Mouse (Mus musculus) cerebellum, postnatal 4 days (tissue): ENCODE measurements around the gene Dhrs13.
A peak's percentile ranks its signal among the peaks of the same experiment; 100 is the strongest.

ENCODE experiments used
- DNase-seq, 2 experiments: peaks; one replicate each; pipeline ENCODE4 v3.0.0; 2022; ENCODE audit warnings: low spot score in 2 of 2, mixed read lengths in 1 of 2

Gene Dhrs13

DNA sequence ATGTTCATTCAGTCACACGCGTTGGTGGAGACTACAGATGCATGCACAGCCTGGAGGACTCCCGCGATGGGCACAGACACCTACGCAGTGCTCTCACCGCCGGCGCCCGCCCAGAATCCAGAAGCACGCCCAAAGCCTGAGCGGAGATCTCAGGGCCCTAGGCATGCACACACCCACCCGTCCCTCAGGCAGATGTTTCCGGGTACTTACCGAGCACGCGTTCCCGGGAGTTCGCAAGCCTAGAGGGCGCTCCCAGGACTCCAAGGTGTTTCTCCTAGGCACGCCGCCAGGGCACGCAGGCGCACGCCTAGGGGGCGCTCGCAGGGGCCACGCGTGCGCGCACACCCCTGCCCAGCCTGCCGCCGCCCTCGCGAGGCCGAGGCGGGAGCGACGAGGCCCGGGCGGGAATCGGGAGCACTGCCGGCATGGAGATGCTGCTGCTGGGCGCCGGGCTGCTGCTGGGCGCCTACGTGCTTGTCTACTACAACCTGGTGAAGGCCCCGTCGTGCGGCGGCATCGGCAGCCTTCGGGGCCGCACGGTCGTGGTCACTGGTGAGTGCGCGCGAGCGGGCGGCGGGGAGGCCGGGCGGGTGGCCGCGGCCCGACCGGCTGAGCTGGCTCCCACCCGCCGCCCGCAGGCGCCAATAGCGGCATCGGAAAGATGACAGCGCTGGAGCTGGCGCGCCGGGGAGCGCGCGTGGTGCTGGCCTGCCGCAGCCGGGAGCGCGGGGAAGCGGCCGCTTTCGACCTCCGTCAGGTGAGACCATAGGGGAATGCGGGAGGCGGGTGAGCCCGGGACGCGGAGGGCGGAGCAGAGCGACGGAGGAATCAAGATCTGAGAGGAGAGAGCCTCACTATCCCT lies at the start of gene Dhrs13:
Dhrs13 (plus strand) TSS at position 334 of the 862 bp plus-strand sequence.
- peak; percentile 76 to 93 for DNase-seq

DNA sequence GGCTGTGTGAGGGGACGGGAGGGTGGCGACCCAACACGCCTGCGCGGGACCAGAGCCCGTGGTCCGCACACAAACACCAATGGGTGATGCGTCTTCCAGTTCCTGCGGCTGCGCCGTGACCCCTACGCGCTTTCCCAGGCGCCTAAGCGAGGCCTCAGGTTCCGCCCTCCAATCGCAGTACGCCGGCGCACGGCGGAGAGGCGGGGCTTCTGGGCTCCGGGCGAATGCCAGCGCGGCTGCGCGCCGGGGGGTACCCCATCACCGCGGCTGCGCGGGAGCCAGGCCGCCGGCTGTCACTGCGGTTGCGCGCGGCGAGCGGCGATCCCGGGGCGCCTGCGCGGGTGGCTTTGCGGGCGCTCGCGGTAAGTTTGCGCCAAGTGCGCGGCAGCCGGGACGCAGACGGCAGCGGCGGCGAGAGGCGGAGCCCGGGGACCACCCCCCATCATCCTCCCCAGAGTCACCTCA lies 49.6 kb upstream of the Dhrs13 start, which contains the start of gene Phf12:
Phf12 (plus strand) TSS at position 314 of the 465 bp plus-strand sequence.
- peak; percentile 97 to 100 for DNase-seq

DNA sequence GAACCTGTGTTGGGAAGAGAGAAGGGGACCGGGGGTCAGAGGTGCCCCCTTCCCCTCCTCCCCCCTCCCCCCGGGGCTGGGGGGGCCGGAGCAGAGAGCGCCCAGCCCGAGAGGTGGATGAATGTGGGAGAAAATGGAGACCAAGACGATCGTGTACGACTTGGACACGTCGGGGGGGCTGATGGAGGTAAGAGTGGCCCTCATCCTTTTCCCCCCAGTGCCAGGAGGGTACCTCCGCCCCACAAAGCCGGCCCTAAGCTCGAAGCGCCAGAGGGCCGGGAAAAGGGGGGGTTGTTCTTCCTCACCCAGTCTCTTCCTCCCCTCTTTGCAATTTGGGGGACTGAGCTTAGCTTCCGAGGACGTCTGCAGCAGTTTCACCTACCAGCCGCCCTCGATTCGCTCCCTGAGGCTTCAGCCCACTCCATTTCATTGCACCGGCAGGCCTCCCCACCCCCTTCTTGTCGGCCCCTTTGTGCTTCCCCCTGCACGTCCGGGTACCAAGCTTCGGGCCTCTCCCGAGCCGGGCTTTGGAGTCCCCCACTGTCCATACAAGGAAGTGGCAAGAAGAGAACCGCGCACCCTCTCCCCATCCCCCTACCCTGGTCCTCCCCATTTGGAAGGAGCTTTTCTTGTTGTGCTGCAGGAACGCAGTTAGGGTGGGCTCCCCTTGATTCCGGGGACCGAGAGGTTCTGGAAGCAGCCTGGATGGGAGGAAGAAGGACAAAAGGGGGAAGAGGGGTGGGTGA lies 48.7 kb upstream of the Dhrs13 start:
- peak in 1 of 2 experiments; percentile 47 for DNase-seq

DNA sequence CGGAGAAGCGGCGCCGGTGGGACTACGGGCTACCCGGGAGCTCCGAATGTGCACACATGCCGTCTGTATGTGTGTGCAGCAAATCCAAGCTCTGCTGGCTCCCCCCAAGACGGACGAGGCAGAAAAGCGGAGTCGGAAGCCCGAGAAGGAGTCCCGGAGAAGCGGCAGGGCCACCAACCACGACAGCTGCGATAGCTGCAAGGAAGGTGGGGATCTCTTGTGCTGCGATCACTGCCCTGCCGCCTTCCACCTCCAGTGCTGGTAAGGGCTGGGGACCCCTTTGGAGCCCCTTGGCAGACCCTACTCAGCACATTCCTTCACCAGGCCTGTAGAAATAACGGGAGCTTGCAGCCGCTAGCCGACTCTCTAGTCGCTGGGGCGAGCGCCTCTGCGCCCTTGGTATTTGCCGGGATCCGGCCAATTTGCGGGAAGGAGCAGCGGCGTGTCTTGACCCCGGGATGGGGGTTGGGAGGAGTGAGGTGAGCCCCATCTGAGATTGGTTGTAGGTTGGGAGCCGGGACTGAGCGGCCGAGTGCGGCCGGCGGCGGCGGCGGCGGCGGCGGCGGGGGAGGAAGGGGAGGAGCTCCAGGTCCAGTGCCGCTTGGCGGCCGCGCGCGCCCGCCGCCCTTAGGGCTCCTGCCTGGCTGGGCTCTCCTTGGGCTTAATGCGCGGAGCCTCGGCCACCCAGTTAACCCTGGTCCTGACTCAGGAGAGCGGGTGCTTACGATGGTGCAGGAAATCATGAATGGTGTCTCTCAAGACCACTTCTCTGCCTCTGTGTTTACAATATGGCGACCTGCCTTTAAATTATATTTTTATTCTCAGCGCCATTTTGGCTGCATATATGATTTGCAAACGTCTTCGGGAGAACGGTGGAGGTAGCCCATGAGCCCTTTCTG lies 47.9 kb upstream of the Dhrs13 start:
- DNase-seq: peak; percentile 44 to 62

DNA sequence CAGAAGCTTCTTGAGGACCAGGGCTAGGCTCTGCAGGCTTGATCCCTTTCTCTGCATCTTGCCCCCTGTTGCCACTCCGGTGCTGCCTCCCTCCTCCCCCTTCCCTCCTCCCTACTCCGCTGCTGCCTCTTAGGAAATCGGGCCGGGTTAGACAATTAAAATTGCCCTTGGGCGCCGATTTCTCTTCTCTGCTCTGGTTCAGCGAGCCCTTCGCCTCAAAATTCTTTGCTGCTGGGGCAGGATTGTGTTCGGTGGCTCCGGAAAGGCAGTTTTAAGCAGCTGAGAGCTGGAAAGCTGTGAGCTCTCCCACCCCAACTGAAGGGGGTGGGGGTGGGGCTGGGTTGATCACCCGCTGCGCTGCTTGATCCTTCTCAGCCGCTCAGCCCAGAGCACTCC lies 47.2 kb upstream of the Dhrs13 start:
- DNase-seq: peak in 1 of 2 experiments; percentile 34

DNA sequence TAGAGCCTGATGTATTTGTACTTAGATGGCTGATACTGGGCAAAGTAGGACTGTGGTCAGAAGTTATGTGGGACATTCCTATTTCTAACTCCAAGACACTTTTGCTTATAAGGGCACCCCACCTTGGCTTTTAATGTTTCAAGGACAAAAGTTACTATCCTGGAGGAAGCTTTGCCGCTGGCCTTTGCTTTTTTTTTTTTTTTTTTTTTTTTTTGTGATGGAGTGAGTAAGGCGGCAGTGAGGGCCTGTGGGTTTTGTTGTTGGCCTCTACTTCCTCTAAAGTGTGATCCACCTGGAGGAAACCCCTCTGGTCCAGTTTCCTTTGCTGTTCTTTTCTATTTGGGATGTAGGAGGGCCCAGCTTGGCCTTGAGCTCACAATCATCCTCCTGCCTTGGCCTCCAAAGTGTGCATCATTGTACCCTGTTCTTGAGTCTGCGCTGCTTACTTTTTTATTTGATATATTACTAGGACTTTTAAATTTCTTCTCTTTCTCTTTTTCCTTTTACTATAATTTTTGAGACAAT lies 46.5 kb upstream of the Dhrs13 start:
- no peak for DNase-seq

DNA sequence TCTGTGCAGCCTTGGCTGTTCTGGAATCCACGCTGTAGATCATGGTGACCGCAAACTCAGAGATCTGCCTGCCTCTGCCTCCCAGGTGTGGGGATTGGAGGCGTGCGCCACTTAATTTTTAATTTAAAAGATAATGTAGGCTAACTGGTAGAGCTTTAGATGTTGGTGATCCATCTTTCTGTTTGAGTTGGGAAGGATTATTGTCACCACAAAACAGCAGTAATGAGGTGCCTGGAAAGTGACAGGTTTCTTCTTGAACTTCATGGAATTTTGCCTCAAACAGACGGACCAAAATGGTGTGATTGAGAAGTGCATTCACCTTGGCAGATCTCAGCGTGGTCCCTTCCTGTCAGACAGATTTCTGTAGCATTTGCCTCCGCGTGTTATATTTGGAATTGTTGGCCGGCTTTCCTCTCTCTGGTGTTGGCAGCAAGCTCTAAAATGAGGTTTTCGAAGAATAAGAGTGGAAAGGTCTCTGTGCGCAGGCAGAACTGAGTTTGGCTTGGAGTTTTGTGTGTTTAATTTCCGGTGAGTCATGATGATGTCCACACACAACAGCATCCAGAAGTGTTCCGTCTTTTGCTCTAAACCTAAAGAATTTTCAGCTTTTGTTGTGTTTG lies 42.9 kb upstream of the Dhrs13 start:
- no peak for DNase-seq

DNA sequence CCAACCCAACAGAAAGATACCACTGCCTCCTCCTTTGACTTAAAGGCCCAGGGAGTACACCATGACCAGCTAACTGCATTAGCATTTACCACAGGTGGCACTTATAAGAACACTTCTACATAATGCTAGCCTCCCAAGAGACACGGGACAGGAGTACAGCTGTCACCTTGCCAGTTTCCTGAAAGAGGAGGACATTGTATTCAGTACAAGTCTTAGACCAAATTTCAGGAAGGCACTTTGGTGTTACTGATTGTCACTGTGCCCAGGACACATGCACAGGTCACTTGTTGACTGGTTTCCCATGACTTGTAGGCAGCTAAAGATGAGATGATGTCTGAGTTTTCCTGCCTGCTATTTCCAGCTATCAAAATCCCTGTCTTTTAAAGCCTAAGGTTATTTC lies 36.5 kb upstream of the Dhrs13 start:
- DNase-seq: no peak

DNA sequence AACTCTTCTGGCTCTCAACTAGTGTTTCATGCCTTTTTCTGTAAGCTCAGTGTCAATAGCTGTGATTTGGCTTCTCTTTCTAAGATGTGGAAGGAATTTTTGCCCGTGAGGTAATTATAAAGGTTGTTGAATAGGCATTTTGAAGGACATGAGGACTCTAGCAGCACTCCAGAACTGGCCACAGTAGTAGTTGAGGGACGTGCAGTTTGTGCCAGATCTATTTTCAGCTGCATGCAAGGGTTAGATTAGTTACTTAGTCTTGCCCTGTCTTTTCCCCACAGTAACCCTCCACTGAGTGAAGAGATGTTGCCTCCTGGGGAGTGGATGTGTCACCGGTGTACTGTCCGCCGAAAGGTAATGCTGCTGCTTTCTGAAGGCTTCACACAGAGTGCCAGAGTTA lies 25.6 kb upstream of the Dhrs13 start:
- DNase-seq: no peak

DNA sequence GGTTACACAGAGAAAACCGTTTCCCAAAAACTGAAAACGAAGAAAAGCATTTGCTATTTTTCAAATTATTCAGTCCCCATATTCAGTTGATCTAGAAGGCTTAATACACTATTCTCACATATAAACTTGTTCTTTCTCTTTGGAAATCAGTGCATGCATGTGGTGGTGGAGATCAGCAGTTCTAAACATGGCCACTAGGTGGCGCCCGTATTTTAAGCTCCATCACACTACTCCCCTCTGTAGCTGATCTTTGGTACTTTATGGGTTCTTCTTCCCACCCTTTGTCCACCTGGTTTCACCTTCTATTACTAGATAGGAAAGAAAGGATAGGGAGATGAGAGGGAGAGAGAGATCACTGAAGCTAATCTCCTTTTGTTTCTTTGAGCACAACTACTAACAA lies 12.4 kb upstream of the Dhrs13 start:
- peak; percentile 60 to 76 for DNase-seq

DNA sequence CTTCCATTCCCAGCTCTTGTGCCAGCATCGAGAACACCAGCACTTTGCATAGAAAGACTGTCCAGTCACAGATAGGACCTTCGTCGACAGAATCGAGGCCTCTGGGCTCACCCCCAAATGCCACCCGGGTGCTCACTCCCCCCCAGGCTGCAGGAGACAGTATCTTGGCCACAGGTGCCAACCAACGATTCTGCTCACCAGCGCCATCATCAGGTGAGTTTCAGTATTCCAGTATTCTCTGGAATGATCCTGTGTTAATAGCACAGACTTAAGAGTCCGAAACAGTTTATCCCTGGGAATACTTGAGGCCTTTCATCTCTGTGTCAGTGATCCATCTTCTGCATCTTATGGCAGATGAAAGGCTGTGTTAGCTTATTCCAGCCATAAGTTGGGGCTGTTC lies 8.5 kb upstream of the Dhrs13 start:
- DNase-seq: peak; percentile 44 to 55

DNA sequence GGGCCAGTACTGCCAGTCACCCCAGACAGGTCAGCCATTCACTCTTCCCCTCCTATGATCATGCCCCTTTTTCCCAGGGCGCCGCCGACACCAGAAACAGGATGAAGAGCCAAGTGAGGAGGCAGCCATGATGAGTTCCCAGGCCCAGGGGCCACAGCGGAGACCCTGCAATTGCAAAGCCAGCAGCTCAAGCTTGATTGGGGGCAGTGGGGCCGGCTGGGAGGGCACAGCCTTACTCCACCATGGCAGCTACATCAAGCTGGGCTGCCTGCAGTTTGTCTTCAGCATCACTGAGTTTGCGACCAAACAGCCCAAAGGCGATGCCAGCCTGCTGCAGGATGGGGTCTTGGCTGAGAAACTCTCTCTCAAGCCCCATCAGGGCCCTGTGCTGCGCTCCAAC lies 2.8 kb upstream of the Dhrs13 start:
- no peak for DNase-seq

DNA sequence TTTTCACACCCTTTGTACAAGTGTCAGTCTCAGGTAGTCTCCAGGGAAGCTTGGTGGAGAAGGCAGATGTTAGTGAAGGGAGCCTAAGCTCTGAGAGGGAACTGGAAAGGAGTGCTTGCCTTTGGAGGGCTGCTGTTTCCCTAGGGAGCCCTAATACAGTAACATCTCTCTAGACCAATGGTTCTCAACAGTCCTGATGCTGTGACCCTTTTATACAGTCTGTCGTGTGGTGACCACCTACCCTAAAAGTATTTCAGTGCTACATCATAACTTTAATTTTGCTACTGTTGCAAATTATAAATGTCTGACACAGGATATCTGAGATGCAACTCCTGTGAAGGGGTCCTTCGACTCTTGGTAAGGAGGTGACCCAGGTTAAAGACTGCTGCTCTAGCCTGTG lies 1.5 kb upstream of the Dhrs13 start:
- no peak for DNase-seq

DNA sequence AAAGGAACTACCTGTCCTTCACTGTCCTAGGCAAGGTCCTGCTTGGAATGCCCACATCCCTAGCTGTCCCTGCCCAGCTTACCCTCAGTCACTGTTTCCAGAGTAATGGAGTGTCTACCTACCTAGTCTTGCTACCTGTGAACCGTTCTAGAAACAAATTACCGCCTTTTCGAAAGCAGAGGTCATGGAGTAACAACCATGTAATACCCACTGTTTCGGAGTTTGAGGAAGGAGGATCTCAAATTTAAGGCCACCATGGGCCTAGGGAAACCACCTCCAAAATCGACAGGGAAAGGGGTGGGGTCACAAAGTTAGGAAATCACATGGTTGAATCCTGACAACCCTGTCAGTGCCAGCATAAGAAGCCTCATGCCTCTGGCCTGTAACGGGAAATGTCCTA lies 691 bp upstream of the Dhrs13 start:
- no peak for DNase-seq

DNA sequence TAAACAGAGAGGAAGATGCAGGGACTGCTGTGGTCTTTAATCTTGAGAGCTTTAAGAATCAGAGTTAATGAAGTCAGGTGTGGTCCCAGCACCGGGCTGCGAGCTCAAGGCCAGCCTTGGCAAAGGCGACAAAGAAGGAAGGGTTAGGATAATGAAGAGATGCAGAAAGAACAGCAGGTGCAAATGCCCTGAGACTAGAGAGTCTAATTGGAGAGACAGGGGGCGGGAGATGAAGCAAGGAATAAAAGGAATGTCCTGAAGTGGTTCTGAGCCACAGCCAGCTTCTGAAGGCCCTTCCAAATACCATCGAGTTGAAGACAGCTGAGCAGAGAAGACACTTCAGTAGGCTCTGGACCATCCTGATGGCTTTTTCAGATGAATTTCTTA lies 722 bp downstream of the Dhrs13 start:
- DNase-seq: no peak

DNA sequence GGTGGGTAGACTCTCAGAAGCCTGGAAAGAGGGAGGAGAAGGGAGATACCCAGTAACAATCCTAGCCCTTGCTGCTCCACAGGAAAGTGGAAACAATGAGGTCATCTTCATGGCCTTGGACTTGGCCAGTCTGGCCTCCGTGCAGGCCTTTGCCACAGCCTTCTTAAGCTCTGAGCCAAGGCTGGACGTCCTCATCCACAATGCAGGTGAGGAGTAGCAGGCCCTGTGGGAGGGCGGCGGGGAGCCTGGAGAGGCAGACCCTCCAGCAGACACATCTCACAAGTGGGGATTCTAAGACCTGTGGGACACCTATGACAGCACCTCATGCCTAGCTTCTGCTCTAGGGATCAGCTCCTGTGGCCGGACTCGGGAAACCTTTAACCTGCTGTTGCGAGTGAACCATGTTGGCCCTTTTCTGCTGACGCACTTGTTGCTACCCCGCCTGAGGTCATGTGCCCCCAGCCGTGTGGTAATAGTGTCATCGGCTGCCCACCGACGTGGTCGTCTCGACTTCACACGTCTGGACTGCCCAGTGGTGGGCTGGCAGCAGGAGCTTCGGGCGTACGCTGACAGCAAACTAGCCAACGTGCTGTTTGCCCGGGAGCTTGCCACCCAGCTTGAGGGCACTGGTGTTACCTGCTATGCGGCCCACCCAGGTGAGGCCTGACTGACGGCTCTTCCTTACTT lies 2.0 kb downstream of the Dhrs13 start:
- DNase-seq: no peak

DNA sequence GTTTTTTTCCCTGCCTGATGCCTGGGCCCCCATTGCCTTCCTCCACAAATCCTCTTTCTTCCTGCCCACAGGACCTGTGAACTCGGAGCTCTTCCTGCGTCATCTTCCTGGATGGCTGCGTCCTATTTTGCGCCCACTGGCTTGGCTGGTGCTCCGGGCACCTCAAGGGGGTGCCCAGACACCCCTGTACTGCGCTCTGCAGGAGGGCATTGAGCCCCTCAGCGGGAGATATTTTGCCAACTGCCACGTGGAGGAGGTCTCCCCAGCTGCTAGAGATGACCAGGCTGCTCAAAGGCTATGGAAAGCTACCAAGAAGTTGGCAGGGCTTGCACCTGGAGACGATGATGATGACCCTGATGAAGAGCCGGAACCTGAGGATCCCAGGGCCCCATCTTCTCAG lies 4.7 kb downstream of the Dhrs13 start:
- no peak for DNase-seq

DNA sequence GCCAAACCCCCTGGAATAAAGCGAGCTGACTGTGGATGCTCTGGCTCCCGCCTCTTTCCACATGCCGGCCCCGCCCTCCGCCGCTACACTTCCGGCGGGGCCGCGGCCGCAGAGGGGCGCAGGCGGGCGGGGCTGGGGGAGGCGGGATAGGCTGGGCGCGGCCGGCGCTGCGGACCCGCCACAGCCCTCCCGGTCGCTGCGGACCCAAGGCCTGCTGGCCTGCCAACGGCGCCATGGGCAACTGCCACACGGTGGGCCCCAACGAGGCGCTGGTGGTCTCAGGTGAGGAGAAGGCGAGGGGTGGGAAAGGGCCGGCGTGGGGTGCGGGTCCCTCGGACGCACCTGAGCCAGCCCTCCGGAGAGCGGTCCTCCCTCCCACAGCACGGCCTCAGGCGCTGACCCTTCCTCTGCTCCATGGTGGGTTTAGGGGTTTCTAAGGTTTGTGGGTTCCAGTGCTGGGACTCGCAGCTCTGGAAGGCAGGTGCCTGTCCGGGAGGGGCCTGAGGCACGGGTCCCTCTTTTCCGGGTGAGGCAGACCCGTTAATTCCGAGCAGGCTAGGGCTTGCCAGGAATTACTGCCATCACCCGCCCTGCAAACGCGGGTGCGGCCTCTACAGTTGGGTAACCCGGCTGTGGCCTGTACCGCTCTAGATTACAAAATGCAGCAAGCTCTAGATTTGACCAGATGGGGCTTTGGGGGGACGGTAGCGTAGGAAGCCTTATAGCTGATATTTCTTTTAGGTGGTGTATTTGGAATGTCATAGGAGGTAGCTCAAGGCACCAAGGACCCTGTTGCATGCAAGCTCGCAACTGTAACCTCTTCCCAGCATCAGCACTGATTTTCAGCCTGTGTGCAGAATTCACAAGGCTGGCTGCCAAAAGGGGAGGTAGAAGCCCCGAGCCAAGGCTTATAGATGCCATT lies 6.0 kb downstream of the Dhrs13 start, which contains the start of gene Flot2:
Flot2 (plus strand) TSS at position 101 of the 922 bp plus-strand sequence.
- peak in 1 of 2 experiments; percentile 68 for DNase-seq

DNA sequence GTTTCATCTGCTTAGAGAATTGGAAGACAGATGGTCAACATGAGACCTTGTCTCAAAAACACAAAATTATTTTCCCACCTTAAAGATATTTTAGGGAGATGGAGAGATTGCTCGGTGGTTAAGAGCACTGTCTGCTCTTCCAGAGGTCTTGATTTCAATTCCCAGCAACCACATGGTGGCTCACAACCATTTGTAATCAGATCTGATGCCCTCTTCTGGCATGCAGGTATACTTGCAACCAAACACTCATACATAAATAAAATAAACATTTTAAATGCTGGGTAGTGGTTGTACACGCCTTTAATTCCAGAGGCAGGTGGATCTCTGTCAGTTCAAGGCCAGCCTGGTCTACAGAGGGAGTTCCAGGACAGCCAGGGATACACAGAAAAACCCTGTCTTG lies 8.8 kb downstream of the Dhrs13 start:
- DNase-seq: no peak
